Mouse (Mus musculus) kidney, adult 11 months (tissue): ENCODE results near the gene Fkbp9.
"Not testable (repeated sequence)": the region's sequence is repeated elsewhere in the genome, so short reads cannot be mapped to it uniquely, and the experiment has no call there.

Experiments used
- DNase-seq: peaks from one replicate; pipeline ENCODE4 v3.0.0; 2022

Fkbp9 gene

DNA sequence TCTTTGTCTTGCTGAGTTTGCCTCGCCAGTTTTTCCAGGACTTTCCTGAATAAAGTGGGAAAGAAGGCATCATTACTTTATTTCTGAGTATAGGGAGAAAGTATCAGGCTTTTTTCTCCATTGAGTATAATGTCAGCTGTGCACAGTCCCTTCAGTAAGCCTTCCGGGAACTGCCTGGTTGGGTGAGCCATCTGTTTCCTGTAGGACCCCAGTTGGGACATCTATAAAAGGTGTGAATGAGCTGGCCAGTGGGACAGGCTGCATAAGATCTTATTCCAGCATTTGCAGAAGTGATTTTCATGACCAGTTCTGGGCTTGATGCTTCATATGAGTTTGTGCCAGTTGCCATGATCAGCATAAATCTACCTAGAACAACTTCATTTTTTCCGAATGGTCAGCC lies 11.4 kb downstream of the Fkbp9 start:
- DNase-seq: no peak

DNA sequence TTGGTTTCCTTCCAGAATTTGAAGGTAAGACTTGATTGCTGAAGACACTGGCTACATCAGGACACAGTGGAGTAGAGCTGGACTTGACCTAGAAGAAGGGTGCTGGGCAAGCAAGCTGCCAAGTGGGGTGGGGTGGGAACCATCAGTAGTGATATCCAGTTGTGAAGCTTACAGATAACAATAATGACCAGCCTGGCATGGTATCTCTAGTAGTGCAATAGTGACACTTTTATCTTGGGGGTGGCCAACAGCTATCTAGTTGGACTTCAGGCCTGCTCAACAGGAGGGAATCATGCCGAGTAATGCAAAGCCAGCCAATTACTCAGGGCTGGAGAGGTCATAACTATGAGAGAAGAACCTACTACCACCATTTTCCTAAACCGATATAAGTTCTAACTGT lies 12.5 kb downstream of the Fkbp9 start:
- DNase-seq: no peak

DNA sequence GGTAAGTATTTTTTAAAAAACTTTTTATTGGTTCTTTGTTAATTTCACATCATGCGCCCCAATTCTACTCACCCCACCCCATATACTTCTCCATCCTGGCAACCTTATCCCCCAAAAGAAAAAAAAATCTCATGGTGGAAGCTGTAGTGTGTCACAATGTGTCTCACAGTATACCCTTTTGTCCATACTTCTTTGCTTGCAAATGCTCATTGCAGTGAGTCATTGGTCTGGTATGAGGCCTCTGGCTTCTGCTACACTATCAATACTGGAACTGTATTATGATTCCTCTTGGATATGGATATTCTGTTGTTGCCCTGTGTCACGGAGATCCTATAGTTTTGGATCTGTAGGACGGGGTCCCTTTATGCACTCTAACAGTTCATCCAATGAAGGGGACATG lies 17.1 kb downstream of the Fkbp9 start:
- no peak for DNase-seq

DNA sequence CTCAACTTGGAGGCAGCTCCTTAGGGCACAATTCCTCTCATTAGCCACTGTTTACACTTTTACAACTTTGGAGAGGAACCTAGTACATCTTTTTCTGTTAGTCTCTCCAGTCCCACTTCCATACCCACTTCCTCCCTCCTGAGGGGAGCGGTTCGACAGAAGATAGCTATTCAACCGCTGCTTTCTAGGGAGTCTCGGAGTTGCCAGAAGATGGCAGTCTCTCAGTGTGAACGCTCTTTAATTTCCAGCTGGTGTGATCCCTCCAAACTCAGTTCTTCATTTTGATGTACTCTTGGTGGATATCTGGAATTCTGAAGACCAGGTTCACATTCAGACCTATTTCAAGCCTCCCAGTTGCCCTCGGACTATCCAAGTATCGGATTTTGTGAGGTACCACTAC lies 18.5 kb downstream of the Fkbp9 start:
- no peak for DNase-seq

DNA sequence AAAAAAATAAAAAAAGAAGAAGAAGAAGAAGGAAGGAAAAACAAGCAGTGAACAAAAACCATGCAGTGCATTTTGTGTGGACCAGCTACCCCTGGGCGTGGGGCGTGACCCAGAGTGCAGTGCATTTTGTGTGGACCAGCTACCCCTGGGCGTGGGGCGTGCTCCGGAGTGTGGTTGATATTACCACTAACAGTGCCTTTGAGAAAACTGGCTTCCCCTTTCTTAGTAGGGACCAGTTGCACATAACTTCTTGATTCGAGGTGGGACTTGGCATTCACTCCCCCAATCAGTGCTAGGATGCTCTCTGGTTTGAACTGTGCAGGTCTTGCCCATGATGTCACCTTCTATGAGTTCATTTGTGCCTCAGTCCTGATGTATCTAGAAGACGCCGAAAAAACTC lies 22.9 kb downstream of the Fkbp9 start:
- DNase-seq: no peak

DNA sequence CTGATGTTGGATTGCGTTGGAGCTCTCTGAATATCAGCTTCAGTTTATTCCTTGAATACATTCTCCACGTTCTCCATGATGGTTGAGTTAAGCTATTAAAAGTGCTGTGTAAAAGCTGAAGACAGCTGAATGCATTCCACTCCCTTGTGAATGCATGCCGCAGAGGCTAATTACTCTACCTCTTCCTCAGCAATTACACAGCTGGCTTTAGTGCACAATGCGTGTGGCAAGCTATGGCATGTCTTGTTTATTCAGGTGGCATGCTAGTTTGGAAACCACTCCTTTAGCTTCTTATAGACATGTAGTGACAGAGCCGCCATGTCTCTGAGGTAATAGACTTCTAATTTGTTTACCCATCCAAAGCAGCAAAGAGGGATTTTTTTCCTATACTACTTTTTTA lies 24.9 kb downstream of the Fkbp9 start:
- DNase-seq: no peak

DNA sequence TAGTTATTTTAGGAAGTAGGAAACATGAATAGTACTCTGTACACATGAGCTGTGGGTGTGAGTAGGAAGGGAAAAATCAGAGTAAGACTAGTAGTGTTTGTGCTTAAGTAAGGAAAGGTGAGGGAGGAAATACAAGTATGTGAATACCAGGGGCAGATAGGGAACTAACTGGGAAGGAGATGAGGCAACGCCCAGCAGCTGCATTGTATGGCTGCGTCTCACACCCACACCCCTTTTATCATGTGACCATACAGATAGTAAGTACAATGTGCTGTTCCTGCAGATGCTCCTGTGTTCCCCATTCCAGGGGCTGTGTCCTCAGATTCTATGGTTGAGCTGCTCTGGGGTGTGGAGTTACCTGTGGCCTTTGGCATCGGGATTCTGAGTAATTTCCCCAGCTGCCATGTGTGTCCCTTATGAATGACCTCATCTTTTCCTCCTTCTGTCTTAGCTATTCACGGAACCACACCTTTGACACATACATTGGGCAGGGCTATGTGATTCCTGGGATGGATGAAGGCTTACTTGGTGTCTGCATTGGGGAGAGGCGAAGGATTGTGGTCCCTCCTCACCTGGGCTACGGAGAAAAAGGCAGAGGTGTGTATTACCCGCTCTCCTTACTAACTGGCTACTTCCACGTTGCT lies 28.5 kb downstream of the Fkbp9 start:
- no peak for DNase-seq

DNA sequence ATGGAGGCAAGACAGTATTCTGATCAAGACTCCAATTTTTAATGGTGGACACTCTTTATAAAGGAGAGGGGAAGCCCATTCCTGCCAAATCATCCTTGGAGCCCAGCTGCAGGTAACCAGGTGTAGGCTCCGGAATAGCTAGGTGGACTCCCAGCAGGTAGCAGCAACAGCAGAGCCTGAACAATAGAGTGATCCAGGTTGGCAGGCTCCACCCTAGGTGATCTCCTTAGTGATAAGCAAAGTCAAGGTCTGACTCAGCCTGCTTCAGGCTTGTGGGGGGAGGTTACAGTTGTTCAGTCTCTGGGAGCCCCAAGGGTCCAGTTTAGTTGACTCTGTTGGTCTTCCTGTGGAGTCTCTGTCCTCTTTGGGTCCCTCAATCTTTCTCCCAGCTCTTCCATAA lies 35.0 kb downstream of the Fkbp9 start:
- not testable (repeated sequence) for DNase-seq

DNA sequence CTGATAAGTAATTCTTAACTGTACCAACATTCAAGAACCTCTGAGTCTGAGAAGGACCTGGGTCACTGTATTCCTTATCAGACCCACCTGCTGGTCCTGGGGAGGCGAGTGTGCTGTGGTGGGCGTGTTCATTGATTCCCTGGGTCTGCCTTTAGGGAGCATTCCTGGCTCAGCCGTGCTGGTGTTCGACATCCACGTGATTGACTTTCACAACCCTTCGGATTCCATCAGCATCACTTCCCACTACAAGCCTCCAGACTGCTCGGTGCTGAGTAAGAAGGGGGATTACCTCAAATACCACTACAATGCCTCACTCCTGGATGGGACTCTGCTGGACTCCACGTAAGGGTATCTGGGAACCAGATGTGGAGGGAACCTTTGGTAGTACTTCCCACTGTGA lies 36.7 kb downstream of the Fkbp9 start:
- DNase-seq: no peak

DNA sequence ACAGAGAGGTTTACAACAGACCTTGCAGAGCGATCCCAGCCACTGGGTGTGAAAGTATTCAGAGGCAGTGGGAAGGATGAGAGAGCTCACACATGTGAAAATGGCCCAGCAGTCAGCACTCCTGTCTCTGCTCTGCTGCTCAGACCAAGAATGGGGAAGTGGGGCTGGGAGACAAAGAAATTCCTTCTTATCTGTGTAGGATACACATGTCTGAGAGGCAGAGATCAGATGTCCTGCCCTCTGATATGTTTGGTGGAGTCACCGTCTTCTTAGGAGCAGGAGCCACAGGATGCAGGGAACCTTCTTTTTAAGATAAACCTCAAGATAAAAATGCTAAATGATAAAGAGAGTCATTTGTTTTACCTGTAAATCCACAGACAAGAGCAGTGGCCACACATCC lies 38.2 kb downstream of the Fkbp9 start:
- DNase-seq: no peak

DNA sequence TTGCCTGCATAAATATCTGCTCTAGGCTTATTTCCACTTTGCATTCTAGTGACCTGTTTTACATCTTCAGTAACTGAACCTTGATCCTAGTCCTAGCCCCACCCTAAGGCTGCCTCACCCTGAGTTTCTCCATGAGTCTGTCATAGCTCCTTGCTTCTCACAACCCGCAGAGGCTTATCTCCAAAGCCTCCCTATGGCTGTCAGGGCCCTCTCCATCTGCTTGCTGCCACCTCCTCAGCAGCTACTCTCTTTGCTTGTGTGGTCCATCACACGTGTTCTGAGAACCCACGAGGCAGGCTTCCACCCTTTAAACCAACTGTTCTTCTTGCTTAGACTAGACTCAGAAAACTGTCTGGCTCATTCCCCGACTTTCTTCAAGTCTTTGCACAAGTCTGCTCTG lies 45.0 kb downstream of the Fkbp9 start:
- DNase-seq: no peak

DNA sequence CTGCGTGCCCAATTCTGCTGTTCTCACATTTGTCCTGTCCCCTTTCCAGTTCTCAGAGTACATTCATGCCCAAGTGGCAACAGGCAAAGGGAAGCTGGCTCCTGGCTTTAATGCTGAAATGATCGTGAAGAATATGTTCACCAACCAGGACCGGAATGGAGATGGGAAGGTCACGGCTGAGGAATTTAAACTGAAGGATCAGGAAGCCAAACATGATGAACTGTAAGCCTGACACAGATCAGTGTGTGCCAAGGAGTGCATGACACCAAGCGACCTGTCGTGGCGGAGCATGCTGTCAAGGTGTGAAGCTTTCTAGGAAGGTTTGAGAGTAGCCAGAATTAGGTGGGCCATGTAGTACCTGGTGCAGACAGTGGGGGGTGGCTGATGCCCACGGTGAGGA lies 46.1 kb downstream of the Fkbp9 start:
- no peak for DNase-seq

DNA sequence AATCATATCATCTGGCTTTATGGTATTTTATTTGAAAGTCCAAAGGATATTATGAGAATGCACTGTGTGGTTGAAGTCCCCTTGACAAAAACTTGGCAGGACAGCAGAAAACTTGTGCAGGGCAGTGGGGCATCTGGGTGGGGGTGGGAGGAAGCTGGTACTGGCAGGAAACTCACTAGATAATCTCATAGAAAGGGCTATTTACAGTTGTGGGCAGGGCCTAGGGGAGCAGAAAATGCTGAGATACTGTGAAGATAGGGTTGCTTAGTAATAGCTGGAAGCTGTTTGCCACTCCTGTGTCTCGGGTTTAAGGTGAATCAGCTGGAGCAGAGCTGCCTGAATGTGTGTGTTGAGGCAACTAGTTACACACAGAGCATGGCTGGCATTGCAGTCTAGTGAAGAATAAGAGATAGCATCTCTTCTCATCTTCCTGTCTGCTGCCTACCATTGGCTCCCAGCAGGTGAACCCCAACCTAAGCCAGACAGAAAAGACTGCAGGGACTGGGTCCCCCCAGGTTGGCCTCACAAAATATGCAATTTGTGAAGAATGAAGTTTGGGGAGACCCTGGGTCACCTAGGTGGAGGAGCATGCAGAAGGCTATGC lies 47.6 kb downstream of the Fkbp9 start:
- no peak for DNase-seq

DNA sequence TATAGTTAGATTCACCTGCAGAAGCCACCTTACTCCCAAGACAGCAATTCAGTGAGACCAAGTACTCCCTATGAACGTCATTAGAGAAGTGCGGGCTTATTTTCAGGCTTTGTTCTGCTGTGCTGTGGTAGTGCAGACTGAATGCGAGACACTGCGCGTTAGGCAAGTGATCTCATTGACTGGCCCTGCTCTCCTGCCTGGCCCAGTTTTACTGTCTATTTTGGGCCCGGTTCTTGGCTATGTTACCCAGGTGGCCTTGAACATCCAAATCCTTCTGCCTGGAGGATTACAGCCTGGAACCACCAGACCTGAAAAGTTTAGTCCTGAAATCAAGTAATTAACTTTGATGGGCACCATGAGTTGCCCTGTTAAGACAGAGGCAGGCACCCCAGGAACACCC lies 56.7 kb downstream of the Fkbp9 start:
- no peak for DNase-seq

DNA sequence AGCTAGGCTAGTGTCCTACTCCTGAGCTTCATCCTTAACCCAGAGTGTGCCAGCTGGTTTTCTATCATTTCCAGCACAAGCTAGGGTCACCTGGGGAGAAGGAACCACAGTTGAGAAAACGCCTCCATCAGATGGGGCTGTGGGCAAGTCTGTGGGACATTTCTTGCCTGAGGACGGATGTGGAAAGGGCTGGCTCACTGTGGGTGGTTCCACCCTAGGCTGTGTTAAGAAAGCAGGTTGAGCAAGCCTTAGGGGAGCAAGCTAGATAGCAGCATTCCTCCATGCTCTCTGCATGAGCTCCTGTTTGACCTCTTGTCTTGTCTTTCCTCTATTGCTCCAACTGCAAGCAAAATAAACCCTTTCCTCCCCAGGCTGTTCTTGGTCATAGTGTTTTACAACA lies 58.9 kb downstream of the Fkbp9 start:
- no peak for DNase-seq

DNA sequence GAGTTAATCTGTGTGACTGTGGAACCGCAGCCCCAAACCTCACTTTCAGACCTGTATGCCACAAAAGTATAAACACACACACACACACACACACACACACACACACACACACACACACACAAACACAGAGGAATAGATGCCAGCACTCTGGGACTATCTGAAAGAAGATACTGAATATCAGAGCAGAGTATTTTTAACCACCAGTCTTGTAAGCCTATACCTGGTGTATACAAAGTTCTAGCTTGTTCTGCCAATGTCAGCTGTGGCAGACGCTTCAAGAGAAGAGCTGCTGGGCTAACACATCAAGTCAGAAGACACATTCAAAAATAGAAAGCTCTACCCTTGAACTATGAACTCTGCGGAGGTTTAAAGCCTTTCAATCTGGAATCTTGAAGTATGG lies 67.7 kb downstream of the Fkbp9 start:
- no peak for DNase-seq

DNA sequence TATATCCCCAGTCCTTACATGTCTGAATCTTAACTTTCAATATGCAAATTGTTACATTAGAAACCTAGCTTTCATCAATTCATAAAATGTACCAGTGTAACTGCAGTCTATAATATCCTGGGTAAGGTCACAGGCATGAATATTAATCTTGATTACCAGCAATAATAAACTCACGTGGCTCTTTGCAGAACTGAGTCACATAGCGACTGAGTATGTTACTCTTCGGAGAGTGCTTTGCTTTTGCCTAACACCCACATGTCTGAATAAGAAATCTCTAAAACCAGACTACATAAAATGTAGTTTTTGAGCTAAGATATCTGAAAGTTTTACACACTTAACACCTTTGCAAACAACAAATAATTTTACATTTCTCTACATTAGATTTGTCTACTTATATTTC lies 69.5 kb downstream of the Fkbp9 start:
- no peak for DNase-seq

DNA sequence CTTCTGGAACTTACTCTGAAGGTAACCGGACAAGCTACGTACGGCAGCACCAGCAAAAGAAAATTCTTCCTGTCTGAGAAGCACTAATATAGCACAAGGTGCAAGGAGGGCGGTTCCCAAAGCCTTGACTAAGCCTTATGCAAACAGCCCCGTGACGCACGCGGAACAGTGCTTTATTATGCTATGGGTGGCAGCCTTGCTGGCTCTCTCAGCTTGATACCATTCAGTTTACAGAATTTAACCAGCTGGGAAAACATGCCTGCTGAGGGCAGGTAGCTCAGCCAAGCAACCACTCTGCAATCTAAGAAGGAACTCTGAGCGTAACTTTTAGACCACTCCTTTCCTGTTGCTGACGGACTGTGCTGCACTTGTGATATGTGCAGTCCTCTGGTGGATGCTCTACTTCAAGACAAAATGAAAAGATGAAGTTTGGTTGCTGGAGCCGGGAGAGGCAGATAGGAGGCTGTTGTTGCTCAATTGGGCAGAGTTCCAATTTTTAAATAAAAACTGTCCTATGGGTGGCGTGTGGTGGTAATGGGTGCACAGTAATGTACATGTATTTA lies 70.0 kb downstream of the Fkbp9 start:
- DNase-seq: peak; percentile 78

DNA sequence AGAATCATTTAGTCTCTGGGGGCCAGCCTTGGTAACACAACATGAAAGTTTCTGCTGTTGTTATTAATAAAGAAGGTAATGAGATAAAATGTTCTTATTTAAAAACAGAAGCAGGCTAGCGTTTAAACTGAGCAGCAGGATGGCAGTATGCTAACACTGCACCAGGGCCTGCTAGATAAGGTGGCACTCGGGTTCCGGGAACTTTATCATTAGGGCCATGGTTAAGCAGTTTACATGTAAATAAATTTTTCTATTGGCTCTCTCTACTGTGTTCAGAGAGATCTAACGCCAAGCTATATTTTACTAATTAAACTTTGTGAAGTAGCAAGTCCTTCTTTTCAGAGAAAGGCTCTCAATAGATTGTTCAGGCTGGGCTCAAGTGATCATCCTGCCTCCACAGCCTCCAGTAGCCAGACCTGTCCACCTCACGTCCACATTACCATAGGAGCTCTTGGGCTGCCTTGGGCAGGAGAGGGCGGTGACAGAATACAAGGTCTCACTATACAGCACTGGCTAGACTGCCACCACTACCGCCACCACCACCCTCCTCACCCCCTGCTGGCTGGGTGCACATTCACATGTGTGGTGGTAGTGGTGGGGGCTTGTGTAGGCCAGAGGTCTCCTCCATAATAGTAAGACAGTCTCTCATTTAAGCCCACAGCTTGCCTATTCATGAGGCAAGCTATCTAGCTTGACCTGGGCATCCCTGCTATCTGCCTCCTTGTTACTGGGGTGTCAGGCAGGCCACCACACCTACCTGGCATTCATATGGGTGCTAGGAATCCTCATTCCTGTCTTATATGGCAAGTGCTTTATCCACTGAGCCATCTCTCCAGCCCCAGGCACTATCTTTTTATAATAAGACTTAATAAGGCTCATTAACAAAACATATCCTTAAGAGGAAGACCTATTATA lies 71.0 kb downstream of the Fkbp9 start:
- DNase-seq: no peak

DNA sequence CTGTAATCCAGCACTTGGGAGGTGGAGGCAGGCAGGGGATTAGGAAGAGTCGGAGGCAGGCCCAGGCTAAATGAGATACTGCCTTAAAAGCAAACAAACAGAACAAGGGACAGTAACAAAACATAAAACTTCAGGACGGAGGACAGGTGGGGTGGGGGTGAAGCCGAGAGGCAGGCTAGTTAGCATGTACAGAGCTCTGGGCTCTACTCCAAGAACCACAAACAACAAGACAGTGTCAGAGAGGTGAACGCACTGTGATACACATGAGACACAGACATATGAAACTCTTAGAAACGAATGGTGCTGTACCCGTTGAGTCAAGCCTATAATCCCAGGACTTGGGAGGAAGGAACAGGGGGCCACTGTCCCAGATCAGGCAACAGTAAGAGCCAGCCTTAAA lies 72.0 kb downstream of the Fkbp9 start:
- DNase-seq: no peak

DNA sequence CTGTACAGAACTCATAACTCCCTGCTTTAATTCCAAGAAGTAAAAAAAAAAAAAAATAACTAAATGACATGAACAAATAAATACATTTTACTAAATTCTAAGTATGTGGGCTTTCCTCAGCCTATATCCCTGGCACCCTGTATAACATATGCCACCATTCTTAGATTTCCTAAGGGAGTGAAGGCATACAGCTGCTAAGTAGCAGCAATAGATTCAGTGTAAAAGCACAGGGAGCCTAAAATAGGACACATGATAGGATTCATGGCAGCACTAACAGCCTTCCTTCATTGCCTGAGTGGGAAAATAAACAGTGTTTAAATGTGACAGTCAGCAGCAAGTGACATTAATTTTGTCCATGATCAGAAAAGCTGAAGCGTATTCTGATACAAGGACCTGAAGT lies 72.5 kb downstream of the Fkbp9 start:
- DNase-seq: no peak

DNA sequence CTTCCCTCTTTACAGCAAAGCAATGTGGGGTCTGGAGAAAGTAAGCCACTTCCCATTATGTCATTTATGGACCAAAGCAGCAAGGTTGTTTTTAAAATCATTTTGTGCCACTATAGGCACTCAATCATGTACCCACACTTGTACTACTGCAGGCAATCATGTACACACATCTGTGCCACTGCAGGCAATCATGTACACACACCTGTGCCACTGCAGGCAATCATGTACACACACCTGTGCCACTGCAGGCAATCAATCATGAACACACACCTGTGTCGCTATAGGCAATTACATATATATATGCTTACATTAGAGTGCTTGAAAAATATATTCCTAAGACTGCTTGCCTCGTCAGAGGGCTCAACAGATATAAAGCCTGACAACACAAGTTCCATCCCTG lies 73.1 kb downstream of the Fkbp9 start:
- DNase-seq: no peak

DNA sequence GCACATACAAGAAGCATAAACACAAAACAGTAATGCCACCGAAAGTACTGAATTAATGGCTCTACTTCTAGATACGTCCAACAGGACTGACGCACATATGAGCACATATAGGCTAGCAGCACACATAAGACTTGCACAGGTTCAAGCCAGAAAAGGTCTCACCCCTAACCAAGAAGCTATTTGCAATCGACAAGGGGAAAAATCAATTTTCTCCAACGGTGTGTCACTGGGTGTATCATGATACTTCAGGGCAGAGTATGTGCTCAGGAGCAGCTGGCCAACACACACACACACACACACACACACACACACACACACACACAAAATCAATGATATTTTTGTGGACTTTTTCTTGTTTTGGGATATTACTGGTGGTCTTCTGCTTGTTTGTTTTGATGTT lies 73.6 kb downstream of the Fkbp9 start:
- no peak for DNase-seq
